22 mouse cellular contexts compared by ENCODE assay signal in the genomic region with DNA sequence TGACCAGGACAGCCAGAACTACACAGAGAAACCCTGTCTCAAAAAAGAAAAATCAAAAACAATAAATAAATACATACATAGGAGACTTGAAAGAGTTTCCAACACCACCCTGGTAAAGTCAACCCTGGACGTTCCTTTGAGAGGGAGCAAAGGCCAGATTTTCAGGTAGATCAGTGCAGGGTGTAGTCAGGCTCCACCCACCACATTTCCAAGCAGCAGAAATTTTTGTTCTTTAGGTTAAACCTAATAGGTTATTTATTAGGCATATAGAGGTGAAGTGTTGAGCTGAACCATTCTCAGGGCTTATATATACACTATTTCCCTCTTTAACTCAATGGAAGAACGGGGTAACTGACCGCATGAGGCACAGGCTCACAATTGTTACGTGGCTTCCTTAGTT.
DNase-seq lines count a peak whose midpoint lies in the region; ATAC-seq and TF ChIP-seq lines count a peak whose summit lies in the region.
"Had no signal": no experiment of that assay in that cellular context is flagged by ENCODE, and none has a peak within 500 bp of the region (broad histone marks: within the 10 kb centered on the region; RNA-seq: fewer than 3 reads in every experiment).

No protein-coding gene starts in this region.

- TF ChIP-seq EP300 in lung, postnatal 0 days (IDR thresholded peaks at IDR 0.05) = no peak

- H3K9me3 ChIP-seq in kidney, embryonic 15.5 days (replicated peaks) = no peaks in the 10 kb centered on the region
- H3K9me3 ChIP-seq in intestine, embryonic 14.5 days (ENCODE audit: control insufficient read depth, low read length) = no peaks in the 10 kb centered on the region
- H3K9me3 ChIP-seq in stomach, embryonic 16.5 days (replicated peaks; ENCODE audit: control insufficient read depth, low read length) = no peaks in the 10 kb centered on the region
- no peaks in the 10 kb centered on the region for H3K9me3 ChIP-seq in lung, postnatal 0 days (ENCODE audit: low read length)
- H3K9me3 ChIP-seq: embryonic facial prominence, embryonic 15.5 days; forebrain, embryonic 10.5 days; heart, embryonic 13.5 days had no signal

- H3K4me2 ChIP-seq in kidney, embryonic 15.5 days = no peak overlapping the region
- peak overlapping the region; percentile 18; the same call in 1 of the 2 replicates for H3K4me2 ChIP-seq in intestine, embryonic 14.5 days (ENCODE audit: low read length)
- peak overlapping the region; percentile 19; the same call in 1 of the 2 replicates for H3K4me2 ChIP-seq in stomach, embryonic 16.5 days (ENCODE audit: low read depth, low read length)
- H3K4me2 ChIP-seq in lung, postnatal 0 days (replicated peaks; ENCODE audit: low read depth, low read length) = no peak overlapping the region
- H3K4me2 ChIP-seq: embryonic facial prominence, embryonic 15.5 days; heart, embryonic 13.5 days had no signal

- peaks cover 51% of the 10 kb centered on the region for H3K4me1 ChIP-seq in kidney, embryonic 15.5 days
- H3K4me1 ChIP-seq in intestine, embryonic 14.5 days (replicated peaks; ENCODE audit: control insufficient read depth, insufficient read depth, low read length) = peaks cover 24% of the 10 kb centered on the region
- peaks cover 16% of the 10 kb centered on the region for H3K4me1 ChIP-seq in stomach, embryonic 16.5 days (ENCODE audit: control insufficient read depth, insufficient read depth, low read length)
- H3K4me1 ChIP-seq in lung, postnatal 0 days (ENCODE audit: insufficient read depth, low read depth, low read length) = peaks cover 9% of the 10 kb centered on the region; the same call in 1 of the 2 replicates

- TF ChIP-seq CTCF in lung, postnatal 0 days (IDR thresholded peaks at IDR 0.05) = no peak

- no peak overlapping the region for H3K9ac ChIP-seq in kidney, embryonic 15.5 days
- H3K9ac ChIP-seq in intestine, embryonic 14.5 days (ENCODE audit: low read length) = no peak overlapping the region
- no peak overlapping the region for H3K9ac ChIP-seq in stomach, embryonic 16.5 days (ENCODE audit: low read length)
- H3K9ac ChIP-seq in lung, postnatal 0 days (replicated peaks; ENCODE audit: low read depth) = no peak overlapping the region
- H3K9ac ChIP-seq: embryonic facial prominence, embryonic 15.5 days; heart, embryonic 13.5 days had no signal

- DNase-seq in kidney, postnatal 10 days = no peak
- no peak for DNase-seq in intestine, embryonic 14.5 days (ENCODE audit: low spot score)
- peak; percentile 8 for DNase-seq in naive thymus-derived CD4-positive, alpha-beta T cell, adult 2 months (ENCODE audit: low read depth)
- DNase-seq in right cerebral cortex, postnatal 25 days = no peak
- DNase-seq in right cerebral cortex, postnatal 36 days (ENCODE audit: low spot score in 2 of 2) = no peak
- no peak for DNase-seq in lung, postnatal 0 days (ENCODE audit: low spot score)
- DNase-seq: adrenal gland, adult 8-10 months; adrenal gland, postnatal 36 days; cerebellum, adult 8-10 months; cerebellum, postnatal 14 days; embryo, embryonic 11 days; gastrocnemius, adult 2 months; gastrocnemius, postnatal 36 days; heart, adult 11 months; heart, postnatal 36 days had no signal

- H3K27me3 ChIP-seq in kidney, embryonic 15.5 days = no peaks in the 10 kb centered on the region
- H3K27me3 ChIP-seq in intestine, embryonic 14.5 days (replicated peaks; ENCODE audit: control insufficient read depth, insufficient read depth, low read length) = no peaks in the 10 kb centered on the region
- no peaks in the 10 kb centered on the region for H3K27me3 ChIP-seq in stomach, embryonic 16.5 days (ENCODE audit: control insufficient read depth, insufficient read depth, low read length)
- H3K27me3 ChIP-seq in lung, postnatal 0 days (replicated peaks; ENCODE audit: insufficient read depth, low read length) = no peaks in the 10 kb centered on the region
- H3K27me3 ChIP-seq: embryonic facial prominence, embryonic 15.5 days; heart, embryonic 13.5 days had no signal

- WGBS in kidney, embryonic 15.5 days = 60% methylated on average over 4 of the region's 4 CpGs
- 72% methylated on average over 4 of the region's 4 CpGs for WGBS in intestine, embryonic 14.5 days
- WGBS in stomach, embryonic 16.5 days = 59% methylated on average over 4 of the region's 4 CpGs
- WGBS in lung, postnatal 0 days = 69% methylated on average over 4 of the region's 4 CpGs

- H3K27ac ChIP-seq in kidney, embryonic 15.5 days = peak overlapping the region; percentile 28
- no peak overlapping the region for H3K27ac ChIP-seq in intestine, embryonic 14.5 days (ENCODE audit: low read depth)
- peak overlapping the region; percentile 69 for H3K27ac ChIP-seq in stomach, embryonic 16.5 days (ENCODE audit: low read length)
- no peak overlapping the region for H3K27ac ChIP-seq in lung, postnatal 0 days (ENCODE audit: low read length)
- H3K27ac ChIP-seq: embryonic facial prominence, embryonic 15.5 days; forebrain, embryonic 10.5 days; heart, embryonic 13.5 days had no signal

- H3K36me3 ChIP-seq in kidney, embryonic 15.5 days = 0 out of 2 replicates have a peak, but pooled peaks cover 3% of the 10 kb centered on the region
- no peaks in the 10 kb centered on the region for H3K36me3 ChIP-seq in intestine, embryonic 14.5 days (ENCODE audit: control insufficient read depth, insufficient read depth, low read length)
- H3K36me3 ChIP-seq in stomach, embryonic 16.5 days (ENCODE audit: control insufficient read depth, insufficient read depth, low read length) = no peaks in the 10 kb centered on the region
- peaks cover 5% of the 10 kb centered on the region; the same call in 1 of the 2 replicates for H3K36me3 ChIP-seq in lung, postnatal 0 days (ENCODE audit: insufficient read depth, low read length)
- H3K36me3 ChIP-seq: embryonic facial prominence, embryonic 15.5 days; forebrain, embryonic 10.5 days had no signal

- ATAC-seq in kidney, embryonic 15.5 days (replicated peaks; ENCODE audit: low FRiP score) = peak; percentile 59
- ATAC-seq in intestine, embryonic 14.5 days (replicated peaks; ENCODE audit: low FRiP score, low TSS enrichment, low read depth) = peak; percentile 79
- peak; percentile 72 for ATAC-seq in stomach, embryonic 16.5 days (ENCODE audit: insufficient read depth, low FRiP score)
- no peak for ATAC-seq in lung, postnatal 0 days
- ATAC-seq: forebrain, embryonic 14.5 days had no signal

- no peak overlapping the region for H3K4me3 ChIP-seq in kidney, embryonic 15.5 days (replicated peaks)
- H3K4me3 ChIP-seq in intestine, embryonic 14.5 days (ENCODE audit: low read depth, low read length) = no peak overlapping the region
- H3K4me3 ChIP-seq in stomach, embryonic 16.5 days (replicated peaks; ENCODE audit: low read length) = no peak overlapping the region
- no peak overlapping the region for H3K4me3 ChIP-seq in lung, postnatal 0 days (ENCODE audit: low read depth, low read length)
- H3K4me3 ChIP-seq: embryonic facial prominence, embryonic 15.5 days; erythroblast, embryonic 14.5 days; forebrain, embryonic 10.5 days; gastrocnemius, adult 2 months; heart, embryonic 13.5 days had no signal

Comparison
In these comparisons a context has a peak if more than half of its experiments do, and no peak if none do; other contexts are left out.
1. H3K27ac ChIP-seq: peak in kidney, embryonic 15.5 days (single experiment) and stomach, embryonic 16.5 days (single experiment); none in intestine, embryonic 14.5 days (single experiment) and lung, postnatal 0 days (single experiment).
2. H3K4me2 ChIP-seq: peak in intestine, embryonic 14.5 days (single experiment) and stomach, embryonic 16.5 days (single experiment); none in kidney, embryonic 15.5 days (single experiment) and lung, postnatal 0 days (single experiment).